8 mouse cellular contexts compared by ENCODE assay signal in genomic region chr12:80739482-80739881, GRCm38 (mm10). TPM values are rescaled to one million over a fixed set of nuclear protein-coding genes. Genes with fewer than 3 reads are reported as not detected.
DNase-seq lines count a peak whose midpoint lies in the region; ATAC-seq and TF ChIP-seq lines count a peak whose summit lies in the region.

No protein-coding gene starts in this region.

- H3K9ac ChIP-seq in liver, adult 2 months (ENCODE audit: low read depth, low read length) = no peak overlapping the region
- H3K9ac ChIP-seq in liver, embryonic 11.5 days (ENCODE audit: low read depth, low read length) = no peak overlapping the region

- WGBS in liver, adult 2 months = 23% methylated on average over 9 of the region's 9 CpGs
- 26% methylated on average over 9 of the region's 9 CpGs for WGBS in liver, embryonic 11.5 days

- H3K27ac ChIP-seq in liver, adult 2 months (replicated peaks; ENCODE audit: insufficient read depth, low read depth, low read length) = no peak overlapping the region
- H3K27ac ChIP-seq in liver, embryonic 11.5 days (ENCODE audit: low read depth, low read length) = no peak overlapping the region
- no peak overlapping the region for H3K27ac ChIP-seq in testis, adult 2 months (ENCODE audit: control insufficient read depth, insufficient read depth, low read depth, low read length)

- H3K9me3 ChIP-seq in liver, embryonic 11.5 days (ENCODE audit: control insufficient read depth, low read length) = no peaks in the 10 kb centered on the region

- H3K4me2 ChIP-seq in liver, embryonic 11.5 days = no peak overlapping the region

- no peak for ATAC-seq in liver, embryonic 11.5 days (replicated peaks; ENCODE audit: low FRiP score)

- no peaks in the 10 kb centered on the region for H3K4me1 ChIP-seq in liver, adult 2 months (ENCODE audit: control insufficient read depth, insufficient read depth, low read length)
- H3K4me1 ChIP-seq in liver, embryonic 11.5 days (replicated peaks; ENCODE audit: control insufficient read depth, insufficient read depth, low read length) = peaks cover 4% of the 10 kb centered on the region
- 0 out of 2 replicates have a peak, but pooled peaks cover 2% of the 10 kb centered on the region for H3K4me1 ChIP-seq in testis, adult 2 months (ENCODE audit: control insufficient read depth, insufficient read depth, low read length)

- no peak for TF ChIP-seq POLR2A in liver, adult 2 months (IDR thresholded peaks at IDR 0.05; ENCODE audit: extremely low read depth, insufficient read depth, low read length)
- TF ChIP-seq POLR2A in testis, adult 2 months (IDR thresholded peaks at IDR 0.05; ENCODE audit: control insufficient read depth, low read depth, low read length) = no peak

- no peaks in the 10 kb centered on the region for H3K79me2 ChIP-seq in liver, adult 2 months (ENCODE audit: control insufficient read depth, insufficient read depth, low read length)

- no peak for DNase-seq in liver, adult 2 months (ENCODE audit: extremely low read depth, low read depth, low spot score)
- DNase-seq in liver, embryonic 11.5 days (ENCODE audit: low spot score) = no peak
- DNase-seq in adrenal gland, postnatal 36 days = peak; percentile 20 to 50
- DNase-seq in kidney, postnatal 10 days = peak; percentile 55
- DNase-seq in c-Kit-positive CD71-positive TER-119-positive erythroid progenitor cells, embryonic 14.5 days (ENCODE audit: low spot score) = no peak
- no peak for DNase-seq in left cerebral cortex, adult 8-10 months (ENCODE audit: low spot score in 2 of 2)
- DNase-seq in layer of hippocampus, adult 9-11 months = no peak

- no peaks in the 10 kb centered on the region for H3K36me3 ChIP-seq in liver, adult 2 months (ENCODE audit: control insufficient read depth, insufficient read depth, low read length)
- H3K36me3 ChIP-seq in liver, embryonic 11.5 days (ENCODE audit: control insufficient read depth, insufficient read depth, low read length) = no peaks in the 10 kb centered on the region
- H3K36me3 ChIP-seq in testis, adult 2 months (ENCODE audit: control insufficient read depth, insufficient read depth, low read length) = no peaks in the 10 kb centered on the region

- no peaks in the 10 kb centered on the region; the same call in 1 of the 2 replicates for H3K27me3 ChIP-seq in liver, adult 2 months (ENCODE audit: control insufficient read depth, insufficient read depth, low read length)
- peaks cover 43% of the 10 kb centered on the region for H3K27me3 ChIP-seq in liver, embryonic 11.5 days (replicated peaks; ENCODE audit: control insufficient read depth, insufficient read depth, low read length)
- no peaks in the 10 kb centered on the region for H3K27me3 ChIP-seq in testis, adult 2 months (ENCODE audit: control insufficient read depth, insufficient read depth, low read length)

- TF ChIP-seq CTCF in liver, adult 2 months (IDR thresholded peaks at IDR 0.05; ENCODE audit: low read depth, low read length) = peak; percentile 82
- peak; percentile 95 for TF ChIP-seq CTCF in testis, adult 2 months (IDR thresholded peaks at IDR 0.05; ENCODE audit: control insufficient read depth, insufficient read depth, insufficient replicate concordance, low read depth, low read length)

- H3K4me3 ChIP-seq in liver, adult 2 months (ENCODE audit: insufficient read depth, low read depth, low read length) = no peak overlapping the region
- no peak overlapping the region for H3K4me3 ChIP-seq in liver, embryonic 11.5 days (ENCODE audit: low read depth, low read length)
- H3K4me3 ChIP-seq in testis, adult 2 months (ENCODE audit: control insufficient read depth, low read depth, low read length) = peak overlapping the region; percentile 57

RNA-seq across cellular contexts. Expression of gene Ccdc177, which starts 21.0 kb away (rescaled TPM):
- total RNA-seq in liver, adult 2 months (2014; rRNA removed) = not detected in 2 replicates
- not detected in 2 replicates for polyA plus RNA-seq in liver, adult 2 months (2012; rRNA removed)
- not detected in 2 replicates for polyA plus RNA-seq in liver, embryonic 11.5 days (2014; fragmentation: Nextera tagmentation; extraction: Ambion mirVana)
- not detected for total RNA-seq in adrenal gland, postnatal 36 days (2021)
- polyA plus RNA-seq in testis, adult 2 months (2012; rRNA removed) = 0.05 TPM in 2 replicates
- total RNA-seq in left cerebral cortex, adult 8-10 months (2022) = 10 to 100 TPM; 12.9 to 14.9 (median 13.8) TPM

RNA-seq across cellular contexts. Expression of gene Plekhd1, which starts 47.1 kb away (rescaled TPM):
- 0.07 TPM in 1 of 2 replicates, not detected in the other for total RNA-seq in liver, adult 2 months (2014; rRNA removed)
- polyA plus RNA-seq in liver, adult 2 months (2012; rRNA removed) = not detected in 2 replicates
- polyA plus RNA-seq in liver, embryonic 11.5 days (2014; fragmentation: Nextera tagmentation; extraction: Ambion mirVana) = 0.70 and 1.1 TPM in 2 replicates
- not detected for total RNA-seq in adrenal gland, postnatal 36 days (2021)
- polyA plus RNA-seq in testis, adult 2 months (2012; rRNA removed) = 6.9 and 7.6 TPM in 2 replicates
- total RNA-seq in left cerebral cortex, adult 8-10 months (2022) = 1 to 10 TPM; 3.6 to 7.8 (median 5.6) TPM

RNA-seq across cellular contexts. Expression of gene Susd6, which starts 50.8 kb away (rescaled TPM):
- total RNA-seq in liver, adult 2 months (2014; rRNA removed) = 20.1 and 27.5 TPM in 2 replicates
- 21.8 and 22.3 TPM in 2 replicates for polyA plus RNA-seq in liver, adult 2 months (2012; rRNA removed)
- 21.5 and 21.7 TPM in 2 replicates for polyA plus RNA-seq in liver, embryonic 11.5 days (2014; fragmentation: Nextera tagmentation; extraction: Ambion mirVana)
- total RNA-seq in adrenal gland, postnatal 36 days (2021) = 10 to 100 TPM; 53.9 to 59.4 TPM
- polyA plus RNA-seq in testis, adult 2 months (2012; rRNA removed) = 46.0 and 48.2 TPM in 2 replicates
- total RNA-seq in left cerebral cortex, adult 8-10 months (2022) = 10 to 100 TPM; 34.7 to 38.2 (median 35.5) TPM

Comparison
In these comparisons a context has a peak if more than half of its experiments do, and no peak if none do; other contexts are left out.
1. DNase-seq: peak in adrenal gland, postnatal 36 days (2 of 2) and kidney, postnatal 10 days (single experiment); none in liver, adult 2 months (single experiment), liver, embryonic 11.5 days (single experiment), c-Kit-positive CD71-positive TER-119-positive erythroid progenitor cells, embryonic 14.5 days (single experiment), left cerebral cortex, adult 8-10 months (0 of 2) and layer of hippocampus, adult 9-11 months (single experiment).
2. RNA of gene Ccdc177, which starts 21.0 kb away (total RNA-seq): 12.9 to 14.9 TPM in left cerebral cortex, adult 8-10 months; not detected in liver, adult 2 months and not detected in adrenal gland, postnatal 36 days; every median in the first group is over 10 times any median in the second.